Mouse (Mus musculus) cerebellum, adult 8-10 months (tissue): ENCODE data around the gene Cnot10.

Experiments used
- DNase-seq: peaks from one replicate; pipeline ENCODE4 v3.0.0; 2022

Gene Cnot10

DNA sequence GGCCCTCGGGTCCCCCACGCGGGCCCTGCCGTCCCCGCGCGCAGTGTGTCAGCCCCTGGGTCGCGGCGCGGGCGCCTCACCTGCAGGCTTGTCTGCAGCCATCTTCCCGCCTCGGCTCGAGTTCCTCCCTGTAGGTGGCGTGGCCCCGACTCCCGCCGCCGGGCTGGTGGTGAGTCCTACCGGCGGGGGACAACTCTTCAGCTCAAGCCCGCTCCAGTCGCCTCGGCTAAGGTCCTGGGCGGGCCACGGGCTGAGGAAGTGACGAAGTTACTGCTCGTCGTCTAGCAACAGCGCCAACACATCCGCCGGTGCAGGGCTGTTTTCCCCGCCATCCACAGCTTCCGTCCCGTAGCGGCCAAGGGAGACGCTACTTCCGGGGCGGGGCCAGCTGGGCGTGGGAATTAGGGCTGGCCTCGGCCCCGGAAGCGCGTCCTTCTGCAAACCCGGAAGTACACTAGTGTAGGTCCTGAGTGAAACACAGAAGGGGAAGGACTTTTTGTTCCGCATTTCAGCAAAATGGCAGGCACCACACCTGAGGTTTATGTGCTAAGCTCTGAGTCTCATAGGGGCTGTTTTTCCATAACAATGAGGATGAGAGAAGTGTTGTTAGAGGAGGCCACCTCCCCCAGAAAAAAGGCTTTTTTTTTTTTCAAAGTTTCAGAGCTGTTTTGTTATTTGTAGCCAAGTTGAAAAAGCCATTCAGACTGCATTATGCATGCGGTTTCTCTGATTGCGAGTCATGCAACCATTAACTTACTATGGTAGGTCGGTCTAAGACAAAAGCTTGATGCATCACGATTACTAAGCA, at the start of gene Cnot10:
Gene Cnot10 (minus strand): TSS at position 346 of the 808 bp plus-strand sequence.
- peak; percentile 95 for DNase-seq

GRCm38 (mm10) chr9:114688953-114689407, 49.0 kb upstream of the Cnot10 start:
- DNase-seq = no peak

DNA sequence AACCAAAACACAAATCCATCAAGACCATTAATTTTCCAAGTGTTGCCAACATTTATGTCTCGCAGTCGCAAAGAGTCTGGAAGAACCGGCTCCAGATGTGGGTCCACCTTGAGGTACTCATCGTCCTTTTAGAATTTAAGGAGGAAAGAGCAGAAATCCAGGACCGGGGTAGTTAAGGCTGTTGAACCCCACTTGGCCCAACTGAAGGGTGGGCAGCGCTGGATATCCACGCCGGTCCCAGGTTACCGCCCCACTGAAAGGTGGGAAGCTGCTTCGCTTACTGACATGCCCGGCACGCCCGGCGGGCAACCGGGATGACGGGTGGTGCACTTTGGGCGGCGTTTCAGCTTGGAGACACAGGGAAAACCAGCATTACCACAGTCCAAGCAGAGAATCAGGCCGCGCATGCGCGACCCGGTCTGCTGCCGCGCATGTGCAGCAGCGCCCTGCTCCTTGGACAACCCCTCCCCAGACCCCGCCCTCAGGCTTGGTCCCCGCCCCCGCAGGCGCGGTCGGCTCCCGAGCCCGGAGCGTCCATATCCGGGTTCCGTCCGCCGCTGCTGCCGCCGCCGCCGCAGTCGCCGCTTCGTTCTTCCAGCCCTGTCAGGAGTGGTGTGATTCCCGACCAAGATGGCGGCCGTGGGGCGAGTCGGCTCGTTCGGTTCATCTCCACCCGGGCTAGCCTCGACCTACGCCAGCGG, 48.4 kb upstream of the Cnot10 start, which contains the start of gene Dync1li1:
Gene Dync1li1 (plus strand): TSS at position 539 of the 701 bp plus-strand sequence.
- peak; percentile 99 for DNase-seq

DNA sequence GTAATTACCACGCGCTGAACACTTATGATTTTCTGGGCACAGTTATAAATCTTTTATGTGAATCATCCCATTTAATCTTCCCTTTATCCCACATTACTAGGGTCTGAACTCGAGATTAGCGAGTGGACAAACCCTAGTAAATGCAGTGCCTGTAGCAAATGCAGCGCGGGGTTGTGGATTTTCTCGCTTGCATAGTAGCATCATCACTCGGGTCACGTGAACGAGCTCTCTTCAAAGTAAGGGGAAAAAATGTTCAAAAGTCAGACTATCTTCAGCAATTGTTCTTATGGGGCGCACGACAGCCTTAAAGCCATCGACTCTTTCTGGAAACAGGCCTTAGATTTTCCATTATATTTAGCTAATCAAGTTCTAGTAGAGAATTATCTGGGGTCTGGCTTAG, 47.7 kb upstream of the Cnot10 start:
- no peak for DNase-seq

GRCm38 (mm10) chr9:114686245-114686644, 46.3 kb upstream of the Cnot10 start:
- no peak for DNase-seq

DNA sequence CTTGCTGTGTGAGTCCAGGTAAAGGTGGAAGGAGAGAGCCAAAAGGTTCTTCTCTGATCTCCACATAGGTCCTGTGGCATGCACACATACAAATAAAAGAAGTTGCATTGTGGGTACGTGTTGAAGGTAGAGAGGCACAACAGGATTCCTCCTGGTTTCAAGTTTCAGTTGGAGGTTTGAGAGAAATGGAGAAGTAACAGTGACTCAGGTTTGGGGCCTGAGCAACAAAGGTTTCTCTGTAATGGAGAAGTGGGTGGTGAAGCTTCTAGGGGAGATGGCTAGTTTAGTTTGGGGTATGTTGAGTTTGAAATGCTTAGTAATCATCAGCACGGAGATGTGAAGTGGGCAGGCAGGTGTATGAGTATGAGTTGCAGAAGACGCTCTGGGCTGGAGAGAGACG, 42.2 kb upstream of the Cnot10 start:
- no peak for DNase-seq

DNA sequence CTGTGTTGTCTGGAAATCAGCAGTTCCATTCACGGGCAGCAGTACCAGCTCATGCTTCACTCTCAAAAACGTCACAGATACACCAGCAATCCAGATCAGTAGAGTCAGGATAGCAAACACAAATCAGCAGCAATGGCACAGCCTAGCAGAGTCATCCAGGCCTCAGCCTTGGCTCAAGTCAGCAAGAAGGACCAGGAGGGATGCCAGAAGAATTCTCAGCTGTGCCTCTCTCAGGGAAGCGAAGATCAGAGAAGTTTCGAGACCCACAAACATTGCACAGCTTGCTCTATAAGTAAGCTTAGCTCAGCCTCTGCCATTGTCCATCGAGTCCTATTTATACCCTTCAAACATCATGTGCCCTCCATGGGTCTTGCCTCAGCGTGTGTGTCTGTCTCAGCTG, 40.5 kb upstream of the Cnot10 start:
- DNase-seq = peak; percentile 54

- peak; percentile 76 for DNase-seq
Measured at GRCm38 (mm10) chr9:114679944-114680343, 40.0 kb upstream of the Cnot10 start.

- no peak for DNase-seq
Measured at GRCm38 (mm10) chr9:114678576-114678975, 38.6 kb upstream of the Cnot10 start.

DNA sequence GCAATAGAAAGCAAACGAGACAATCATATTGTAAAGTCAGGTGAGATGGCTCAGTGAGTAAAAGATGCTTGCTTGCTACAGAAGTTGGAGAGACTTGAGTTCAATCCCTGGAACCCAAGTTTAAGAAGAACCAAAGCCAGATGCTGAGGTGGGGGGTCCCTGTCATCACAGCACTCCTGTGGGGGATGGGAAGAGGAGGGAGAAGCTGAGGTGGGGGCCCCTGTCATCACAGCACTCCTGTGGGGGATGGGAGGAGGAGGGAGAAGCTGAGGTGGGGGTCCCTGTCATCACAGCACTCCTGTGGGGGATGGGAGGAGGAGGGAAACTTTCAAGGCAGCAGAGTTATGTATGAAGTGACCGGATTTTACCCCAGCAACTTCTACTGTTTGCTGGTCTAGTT, 33.6 kb upstream of the Cnot10 start:
- DNase-seq = no peak

DNA sequence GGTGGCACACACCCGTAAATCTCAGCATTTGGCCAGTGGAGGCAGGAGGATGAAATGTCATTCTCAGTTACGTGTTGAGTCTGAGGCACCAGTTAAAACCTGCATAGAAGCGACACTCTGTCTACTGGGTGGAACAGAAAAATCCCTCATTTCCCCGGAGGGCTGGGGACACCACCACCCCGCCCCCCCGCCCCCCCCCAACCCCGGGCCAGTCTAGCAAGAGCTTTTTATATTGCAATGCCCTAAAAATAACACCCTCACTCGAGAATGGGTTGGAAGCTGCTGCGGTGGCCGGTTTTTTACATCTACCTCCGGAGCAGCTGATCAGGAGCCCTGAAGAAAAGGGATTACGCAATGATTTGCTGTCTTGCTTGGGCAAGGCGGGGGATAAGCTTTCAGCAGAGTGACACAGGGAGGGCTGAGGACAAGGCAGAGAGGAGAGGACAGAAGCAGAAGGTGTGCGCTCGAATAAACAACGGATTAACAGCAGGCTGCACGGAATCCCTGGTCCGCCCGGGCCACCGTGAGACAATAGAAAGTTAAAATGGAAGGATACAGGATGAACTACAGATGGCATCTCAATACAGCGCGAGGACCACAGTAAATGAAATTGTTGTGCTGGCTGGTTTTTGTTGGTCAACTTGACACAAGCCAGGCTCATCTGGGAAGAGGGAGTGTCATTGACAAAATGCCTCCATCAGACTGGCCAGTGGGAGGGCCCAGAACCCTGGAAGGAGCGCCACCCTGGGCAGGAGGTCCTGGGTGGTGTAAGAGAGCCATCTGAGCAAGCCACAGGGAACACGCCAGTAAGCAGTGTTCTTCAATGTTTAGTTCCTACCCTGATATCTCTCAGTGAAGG, 32.9 kb upstream of the Cnot10 start:
- peak; percentile 54 for DNase-seq

DNA sequence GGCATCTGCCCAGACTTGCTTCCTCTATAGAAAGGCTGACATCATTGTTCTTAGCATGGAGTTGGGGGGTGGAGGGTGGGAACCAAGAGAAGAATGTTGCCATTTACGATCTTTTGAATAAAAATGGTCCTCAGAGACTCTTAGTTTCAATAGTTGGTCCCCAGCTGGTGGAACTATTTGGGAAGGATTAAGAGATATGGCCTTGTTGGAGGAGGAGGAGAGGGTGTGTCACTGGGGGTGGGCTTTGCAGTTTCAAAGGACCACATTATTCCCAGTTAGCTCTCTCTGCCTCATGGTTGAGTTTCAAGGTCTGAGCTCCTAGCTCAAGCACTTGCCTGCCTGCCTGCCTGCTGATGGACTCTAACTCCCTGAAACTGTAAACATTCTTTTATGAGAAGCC, 32.0 kb upstream of the Cnot10 start:
- DNase-seq = no peak

DNA sequence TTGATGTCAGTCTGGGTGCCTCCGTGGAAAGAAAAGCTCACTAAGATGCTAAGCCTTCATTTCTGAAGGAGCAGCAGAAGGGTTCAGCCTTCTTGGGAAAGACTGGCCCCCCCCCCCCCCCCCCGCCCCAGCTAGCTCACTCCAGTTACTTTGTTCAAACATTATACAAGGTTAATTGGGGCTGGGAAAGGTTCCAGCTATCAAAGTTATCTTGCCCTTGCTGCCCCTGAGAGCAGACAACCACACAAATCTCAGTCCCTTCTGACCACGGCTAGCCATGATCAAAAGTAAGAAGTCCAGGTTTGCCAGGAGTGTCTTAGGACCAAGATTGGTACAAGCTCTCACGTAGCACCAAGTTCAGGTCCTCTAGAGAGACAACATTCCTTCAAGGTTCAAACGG, 29.0 kb upstream of the Cnot10 start:
- no peak for DNase-seq

DNA sequence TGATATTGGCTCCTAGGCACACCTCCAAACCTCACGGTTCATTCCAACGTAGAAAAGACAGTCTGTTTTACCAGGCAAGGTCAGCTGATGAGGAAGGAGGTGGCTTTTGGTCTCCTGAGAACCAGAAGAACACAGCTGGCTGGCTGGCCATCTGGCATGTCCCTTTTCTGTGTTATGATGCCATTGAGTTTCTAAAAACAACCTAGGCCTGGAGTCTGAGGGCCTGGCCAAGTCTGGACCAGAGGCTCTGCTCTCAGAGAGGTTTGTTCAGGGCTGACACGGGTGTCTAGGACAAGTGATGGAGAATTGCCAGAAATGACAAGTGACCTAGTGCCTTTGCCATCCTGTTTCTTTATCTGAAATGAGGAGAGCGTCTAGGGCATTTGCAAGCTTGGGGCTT, 28.1 kb upstream of the Cnot10 start:
- DNase-seq = no peak

DNA sequence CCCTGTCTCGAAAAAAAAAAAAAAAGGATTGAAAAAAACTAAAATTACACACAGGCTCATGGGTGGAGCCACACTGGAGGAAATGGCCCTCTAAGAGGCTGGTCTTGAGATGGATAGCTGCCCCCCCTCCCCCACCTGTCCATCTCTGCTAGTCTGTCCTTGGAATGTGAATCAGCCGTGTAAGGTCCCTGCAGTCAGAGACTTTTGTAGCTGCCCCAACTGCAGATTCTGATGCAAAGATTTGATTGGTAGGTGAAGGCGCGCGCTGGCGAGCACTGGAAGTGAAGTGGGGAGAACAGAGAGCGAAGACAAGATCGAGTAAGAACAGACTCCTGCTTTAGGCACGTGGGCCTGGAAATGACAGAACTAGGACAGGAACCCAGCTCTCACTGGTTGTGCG, 26.9 kb upstream of the Cnot10 start:
- no peak for DNase-seq

DNA sequence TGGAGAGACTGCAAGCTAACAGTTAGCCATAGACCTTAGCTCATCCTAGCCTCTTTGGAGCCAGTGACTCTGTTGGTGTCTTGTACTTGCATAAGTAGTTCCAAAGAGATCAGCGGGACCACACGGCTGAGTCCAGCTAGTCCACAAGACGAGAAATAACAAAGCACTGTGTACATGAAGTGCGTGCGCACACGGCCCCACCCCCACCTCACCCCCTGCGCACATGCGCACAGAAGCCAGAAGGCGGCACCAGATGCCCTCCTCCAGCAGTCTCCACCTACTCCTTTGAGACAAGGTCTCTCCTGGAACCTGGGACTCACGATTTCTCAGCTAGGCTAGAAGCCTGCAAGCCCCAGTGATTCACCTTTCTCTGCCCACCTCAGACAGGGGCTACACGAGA, 23.8 kb upstream of the Cnot10 start:
- no peak for DNase-seq

GRCm38 (mm10) chr9:114661991-114662390, 22.0 kb upstream of the Cnot10 start:
- no peak for DNase-seq

DNA sequence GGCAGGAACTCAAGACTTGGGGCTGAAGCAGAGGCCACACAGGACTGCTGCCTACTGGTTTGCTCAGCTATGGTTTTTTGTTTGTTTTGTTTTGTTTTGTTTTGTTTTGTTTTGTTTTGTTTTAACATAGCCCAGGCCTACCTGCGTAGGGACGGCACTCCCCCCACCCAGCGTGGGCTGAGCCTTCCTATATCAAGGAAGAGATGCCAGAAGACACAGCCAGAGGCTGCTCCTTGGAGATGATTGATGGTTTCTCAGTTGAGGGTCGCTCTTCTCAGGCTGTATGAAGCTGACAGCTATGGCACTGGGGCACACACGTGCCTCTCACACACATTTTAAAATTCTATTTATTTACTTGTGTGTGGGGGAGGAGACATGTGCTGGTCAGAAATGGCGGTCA, 21.0 kb upstream of the Cnot10 start:
- no peak for DNase-seq

- no peak for DNase-seq
Measured at GRCm38 (mm10) chr9:114660506-114660905, 20.5 kb upstream of the Cnot10 start.

GRCm38 (mm10) chr9:114656701-114657100, 16.7 kb upstream of the Cnot10 start:
- DNase-seq = no peak

- no peak for DNase-seq
Measured at GRCm38 (mm10) chr9:114655356-114655755, 15.4 kb upstream of the Cnot10 start.

DNA sequence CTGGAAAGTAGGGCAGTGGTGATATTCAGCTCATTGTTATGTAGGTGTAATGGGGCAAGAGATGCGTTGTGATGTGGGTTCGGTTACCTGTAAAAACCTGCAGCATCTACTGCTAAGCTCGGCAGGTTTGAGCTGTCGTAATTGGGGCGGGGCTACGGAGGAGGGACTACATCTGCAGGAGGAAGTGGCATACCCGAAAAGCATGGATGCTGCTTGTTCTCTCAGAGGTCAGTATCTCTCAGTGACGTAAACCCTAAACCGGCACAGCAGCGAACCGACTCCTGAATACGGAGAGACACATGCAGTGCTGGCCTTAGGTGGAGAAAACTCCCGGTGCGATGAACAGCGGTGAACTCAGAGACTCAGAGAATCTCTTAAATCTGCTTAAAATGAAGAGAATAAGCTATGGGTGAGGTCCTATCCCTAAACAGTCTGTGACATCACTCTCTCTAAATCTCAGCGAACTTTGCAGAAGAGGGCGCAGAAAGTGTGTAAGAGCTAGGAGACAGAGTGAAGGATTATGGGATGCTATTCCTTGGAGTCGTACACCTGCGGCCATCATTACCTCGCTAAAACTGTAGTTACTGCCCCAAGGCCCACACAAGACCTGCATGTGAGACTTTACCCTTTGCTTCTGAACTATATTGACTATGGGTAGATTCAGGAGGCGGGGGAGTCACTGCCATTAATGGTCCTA, 11.1 kb upstream of the Cnot10 start:
- no peak for DNase-seq

DNA sequence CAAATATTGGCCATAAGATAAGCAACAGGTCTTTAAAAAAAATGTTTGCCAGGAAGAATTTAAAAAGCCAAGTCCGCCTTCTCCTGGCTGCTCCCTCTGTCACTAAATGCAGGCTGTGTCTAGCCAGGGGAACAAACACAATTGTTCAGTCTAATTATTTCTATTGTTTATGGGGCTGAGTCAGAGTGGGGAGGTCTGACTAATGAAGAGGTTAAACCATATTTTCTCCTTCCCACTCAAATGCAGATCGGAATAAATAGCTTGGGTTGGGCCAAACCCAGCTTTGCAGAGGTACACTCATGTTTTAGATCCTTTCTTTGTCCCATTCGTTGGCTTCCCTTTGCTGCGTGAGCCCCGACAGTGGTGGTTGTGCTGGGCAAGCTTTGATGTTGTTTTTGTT, 9.4 kb upstream of the Cnot10 start:
- DNase-seq = no peak
